Mouse (Mus musculus): ENCODE data around the gene Aqp3.

GRCm38 (mm10) chr4:41063894-41064673 lies 33.9 kb downstream of the Aqp3 start:
- TF ChIP-seq CTCF (IDR thresholded peaks at IDR 0.05; ENCODE audit: low read depth, low read length), result peak; percentile 67
- TF ChIP-seq POLR2A (IDR thresholded peaks at IDR 0.05; ENCODE audit: extremely low read depth, insufficient read depth, low read length), result no peak

All from liver, adult 2 months (tissue).